Mouse (Mus musculus): Measurements from ENCODE around the gene Hoxb6.

Hoxb6 gene

GRCm38 (mm10) chr11:96332105-96332504 is 39.8 kb downstream of the Hoxb6 start:
- DNase-seq (ENCODE audit: extremely low read depth, insufficient read length, low spot score), result no peak

GRCm38 (mm10) chr11:96332618-96333032 is 40.3 kb downstream of the Hoxb6 start:
- DNase-seq (ENCODE audit: extremely low read depth, insufficient read length, low spot score), result no peak

DNA sequence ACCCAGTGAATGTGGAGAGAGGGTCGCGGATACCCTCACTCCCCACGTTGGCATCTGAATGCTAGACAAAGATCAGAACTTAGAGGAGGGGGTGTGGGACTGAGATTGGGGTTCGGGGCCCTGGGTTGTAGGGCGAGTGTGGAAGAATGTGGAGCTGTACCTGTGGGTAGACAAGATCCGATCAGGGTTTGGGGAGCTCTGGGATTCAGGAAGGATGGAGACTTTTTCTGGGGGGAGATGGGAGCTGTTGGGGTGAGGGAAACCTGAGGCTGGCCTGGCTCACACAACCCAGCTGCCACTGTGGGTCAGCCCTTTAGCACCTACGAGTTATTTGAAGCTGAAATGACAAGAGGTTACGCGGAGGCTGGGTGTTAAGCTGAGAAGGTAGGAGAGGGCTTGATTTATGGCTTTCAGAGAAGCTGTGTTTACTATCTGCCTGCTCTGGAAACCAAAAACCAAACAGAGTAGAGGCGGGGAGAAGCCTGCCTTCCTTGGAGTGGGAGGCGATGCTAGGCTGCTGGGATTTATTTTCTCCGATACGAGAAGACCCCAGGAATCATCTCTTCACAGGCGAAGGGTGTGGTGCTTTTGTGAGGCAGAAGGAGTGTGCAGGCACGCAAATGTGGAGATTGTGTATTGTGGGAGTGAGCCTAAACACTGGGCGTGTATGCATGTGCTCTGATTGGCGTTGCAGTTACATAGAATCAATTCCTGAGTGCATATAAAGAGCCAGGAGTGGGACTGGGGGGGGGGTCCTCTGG is 41.1 kb downstream of the Hoxb6 start:
- DNase-seq (ENCODE audit: extremely low read depth, insufficient read length, low spot score), result no peak

GRCm38 (mm10) chr11:96334002-96334364 is 41.7 kb downstream of the Hoxb6 start:
- no peak for DNase-seq (ENCODE audit: extremely low read depth, insufficient read length, low spot score)

GRCm38 (mm10) chr11:96334998-96335397 is 42.7 kb downstream of the Hoxb6 start:
- DNase-seq (ENCODE audit: extremely low read depth, insufficient read length, low spot score), result no peak

GRCm38 (mm10) chr11:96336597-96336996 is 44.3 kb downstream of the Hoxb6 start:
- DNase-seq (ENCODE audit: extremely low read depth, insufficient read length, low spot score), result no peak

DNA sequence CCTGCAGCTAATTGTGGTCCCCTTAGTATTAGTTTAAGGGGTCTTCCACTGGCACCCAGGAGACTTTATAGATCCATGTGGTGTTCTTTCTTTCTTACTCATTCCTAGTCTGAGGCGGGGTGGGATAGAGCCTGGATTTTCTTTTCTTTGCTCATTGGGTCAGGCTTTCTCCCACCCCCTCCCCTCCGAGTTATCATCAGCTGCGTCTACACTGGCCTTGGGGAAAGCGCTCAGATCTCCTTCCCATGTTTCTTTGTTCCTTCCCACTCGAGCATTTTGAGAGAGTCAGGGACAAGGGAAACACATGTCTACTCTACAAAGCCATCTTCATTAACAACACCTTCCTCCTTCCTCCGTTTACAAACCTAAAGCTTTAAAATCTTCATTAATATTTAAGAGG is 44.8 kb downstream of the Hoxb6 start:
- no peak for DNase-seq (ENCODE audit: extremely low read depth, insufficient read length, low spot score)

DNA sequence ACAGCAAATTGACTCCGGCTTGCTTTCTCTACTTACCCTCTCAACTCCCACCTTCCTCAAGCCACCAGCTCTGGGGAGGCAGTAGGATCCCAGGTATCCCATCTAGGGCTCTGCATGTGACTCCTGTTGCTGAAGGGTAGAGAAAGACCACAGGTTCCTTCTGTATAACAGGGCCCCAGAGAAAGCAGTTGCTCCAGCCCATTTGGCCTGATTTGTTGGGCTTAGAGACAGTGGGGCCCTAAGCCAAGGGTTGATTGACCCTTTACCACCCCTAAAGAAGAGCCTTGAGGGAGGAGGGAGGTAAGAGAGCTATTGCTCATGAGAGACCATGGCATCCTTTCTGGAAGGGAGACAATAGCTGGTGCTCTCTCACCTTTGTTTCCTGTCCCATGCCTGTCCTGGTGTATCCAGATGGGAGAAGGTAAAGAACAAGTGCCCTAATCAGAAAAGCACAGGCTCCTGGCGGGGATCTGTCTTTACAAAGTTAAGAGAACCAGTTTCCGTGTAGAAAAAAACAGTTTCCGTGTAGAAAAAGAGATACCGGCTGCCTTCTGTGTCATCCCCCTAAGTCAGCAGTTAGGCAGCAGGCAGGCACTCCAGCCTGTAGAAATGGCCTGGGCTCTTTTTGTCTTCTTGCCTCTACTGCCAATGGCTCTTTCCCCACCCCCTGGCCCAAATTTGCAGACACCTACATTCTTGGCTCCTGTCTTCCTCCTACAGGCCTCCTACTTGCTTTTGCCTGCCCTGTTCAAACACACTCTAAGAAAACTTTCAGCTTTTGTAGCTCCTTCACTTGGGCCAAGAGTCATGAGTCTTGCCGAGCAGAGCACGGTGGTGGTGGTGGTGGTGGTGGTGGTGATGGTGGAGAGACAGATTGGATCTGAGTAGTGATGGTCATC is 46.9 kb downstream of the Hoxb6 start:
- DNase-seq (ENCODE audit: extremely low read depth, insufficient read length, low spot score), result no peak

DNA sequence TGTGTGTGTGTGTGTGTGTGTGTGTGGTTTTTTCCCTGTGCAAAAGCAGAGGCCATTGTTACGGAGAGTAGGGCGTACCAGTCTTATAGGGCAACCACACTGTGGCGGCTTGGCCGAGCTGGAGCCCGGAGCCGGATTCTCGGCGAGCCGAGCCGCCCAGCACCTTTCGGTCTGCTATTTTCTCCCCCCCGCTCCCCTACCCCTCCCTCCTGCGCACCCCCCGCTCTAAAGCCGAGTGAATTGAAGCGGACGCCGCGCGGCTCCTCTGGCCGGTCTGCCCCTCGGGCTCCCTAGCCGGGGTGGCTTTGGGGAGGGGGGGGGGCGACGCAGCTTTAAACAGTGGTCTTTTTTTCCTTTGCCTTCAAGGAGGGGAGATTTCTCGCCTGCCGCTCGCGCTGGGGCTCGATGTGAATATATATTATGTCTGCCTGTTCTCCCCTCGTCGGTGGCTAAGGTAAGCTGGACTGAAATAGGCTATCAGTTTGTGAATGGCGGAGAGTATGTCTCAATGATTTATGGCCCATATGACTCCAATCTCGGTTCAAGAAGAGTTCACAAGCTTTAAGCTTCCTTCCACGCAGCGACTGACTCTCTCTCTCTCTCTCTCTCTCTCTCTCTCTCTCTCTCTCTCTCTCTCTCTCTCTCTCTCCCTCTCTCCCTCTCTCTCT is 48.6 kb downstream of the Hoxb6 start:
- no peak for DNase-seq (ENCODE audit: extremely low read depth, insufficient read length, low spot score)

- no peak for DNase-seq (ENCODE audit: extremely low read depth, insufficient read length, low spot score)
Measured at GRCm38 (mm10) chr11:96341701-96342575, 49.7 kb downstream of the Hoxb6 start.

- DNase-seq (ENCODE audit: extremely low read depth, insufficient read length, low spot score), result no peak
Measured at GRCm38 (mm10) chr11:96342576-96342930, 50.3 kb downstream of the Hoxb6 start.

GRCm38 (mm10) chr11:96343206-96343745 is 51.0 kb downstream of the Hoxb6 start:
- DNase-seq (ENCODE audit: extremely low read depth, insufficient read length, low spot score), result no peak

DNA sequence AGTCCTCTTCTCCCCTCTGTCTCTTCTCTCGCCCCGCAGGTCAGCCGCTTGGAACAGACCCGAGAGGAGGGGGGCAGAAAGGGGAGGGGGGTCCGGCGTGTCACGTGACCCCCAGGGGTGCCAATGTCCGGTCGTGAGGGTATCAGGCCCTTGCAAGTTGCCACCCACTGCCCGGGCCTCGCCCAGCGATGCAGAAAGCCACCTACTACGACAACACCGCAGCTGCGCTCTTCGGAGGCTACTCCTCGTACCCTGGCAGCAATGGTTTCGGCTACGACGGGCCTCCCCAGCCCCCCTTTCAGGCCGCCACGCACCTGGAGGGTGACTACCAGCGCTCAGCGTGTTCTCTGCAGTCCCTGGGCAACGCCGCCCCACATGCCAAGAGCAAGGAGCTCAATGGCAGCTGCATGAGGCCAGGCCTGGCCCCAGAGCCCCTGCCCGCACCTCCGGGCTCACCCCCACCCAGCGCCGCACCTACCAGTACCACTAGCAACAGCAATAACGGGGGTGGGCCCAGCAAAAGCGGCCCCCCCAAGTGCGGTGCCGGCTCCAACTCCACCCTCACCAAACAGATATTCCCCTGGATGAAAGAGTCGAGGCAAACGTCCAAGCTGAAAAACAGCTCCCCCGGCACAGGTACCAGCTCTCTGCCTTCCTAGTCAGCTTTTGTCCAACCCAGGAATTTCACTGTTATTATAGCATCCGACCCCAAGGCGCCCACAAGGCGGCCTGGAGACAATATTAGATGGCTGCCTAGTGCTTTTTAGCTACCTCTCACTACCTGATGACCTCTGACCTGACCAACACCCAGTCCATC is 52.0 kb downstream of the Hoxb6 start:
- DNase-seq (ENCODE audit: extremely low read depth, insufficient read length, low spot score), result no peak

DNA sequence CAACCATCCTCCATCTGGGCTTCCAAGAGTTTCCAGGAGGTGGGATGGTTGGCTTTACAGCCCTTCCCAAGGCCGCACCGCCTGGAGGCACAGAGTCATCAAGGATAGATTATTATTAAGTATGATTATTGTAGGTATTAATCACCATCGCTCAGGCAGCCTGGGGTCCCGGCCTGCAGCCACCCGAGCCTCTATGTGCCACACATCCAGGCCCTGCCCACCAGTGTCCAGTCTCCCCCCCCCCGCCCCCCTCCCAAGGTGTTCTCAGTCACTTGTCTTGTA is 52.5 kb downstream of the Hoxb6 start:
- no peak for DNase-seq (ENCODE audit: extremely low read depth, insufficient read length, low spot score)

DNA sequence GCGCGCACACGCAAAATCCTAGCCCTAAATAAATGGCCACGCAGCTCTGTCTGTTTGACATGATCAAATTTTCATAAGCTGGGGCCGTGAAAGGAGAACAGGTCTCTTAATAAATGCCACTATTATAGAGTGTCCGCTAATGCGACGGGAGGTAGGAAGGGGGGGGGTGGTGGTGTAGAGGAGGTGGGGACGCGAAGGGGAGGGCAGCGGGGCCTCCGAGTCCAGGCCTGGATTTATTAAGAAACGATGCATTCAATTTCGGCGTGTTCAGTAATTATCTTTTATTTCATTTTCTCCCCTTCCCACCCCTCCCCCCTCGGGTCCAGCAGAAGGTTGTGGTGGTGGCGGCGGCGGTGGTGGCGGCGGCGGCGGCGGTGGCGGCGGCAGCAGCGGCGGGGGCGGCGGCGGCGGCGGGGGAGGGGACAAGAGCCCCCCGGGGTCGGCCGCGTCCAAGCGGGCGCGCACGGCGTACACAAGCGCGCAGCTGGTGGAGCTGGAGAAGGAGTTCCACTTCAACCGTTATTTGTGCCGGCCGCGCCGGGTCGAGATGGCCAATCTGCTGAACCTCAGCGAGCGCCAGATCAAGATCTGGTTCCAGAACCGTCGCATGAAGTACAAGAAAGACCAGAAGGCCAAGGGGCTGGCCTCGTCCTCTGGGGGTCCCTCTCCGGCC is 53.1 kb downstream of the Hoxb6 start:
- DNase-seq (ENCODE audit: extremely low read depth, insufficient read length, low spot score), result no peak

DNA sequence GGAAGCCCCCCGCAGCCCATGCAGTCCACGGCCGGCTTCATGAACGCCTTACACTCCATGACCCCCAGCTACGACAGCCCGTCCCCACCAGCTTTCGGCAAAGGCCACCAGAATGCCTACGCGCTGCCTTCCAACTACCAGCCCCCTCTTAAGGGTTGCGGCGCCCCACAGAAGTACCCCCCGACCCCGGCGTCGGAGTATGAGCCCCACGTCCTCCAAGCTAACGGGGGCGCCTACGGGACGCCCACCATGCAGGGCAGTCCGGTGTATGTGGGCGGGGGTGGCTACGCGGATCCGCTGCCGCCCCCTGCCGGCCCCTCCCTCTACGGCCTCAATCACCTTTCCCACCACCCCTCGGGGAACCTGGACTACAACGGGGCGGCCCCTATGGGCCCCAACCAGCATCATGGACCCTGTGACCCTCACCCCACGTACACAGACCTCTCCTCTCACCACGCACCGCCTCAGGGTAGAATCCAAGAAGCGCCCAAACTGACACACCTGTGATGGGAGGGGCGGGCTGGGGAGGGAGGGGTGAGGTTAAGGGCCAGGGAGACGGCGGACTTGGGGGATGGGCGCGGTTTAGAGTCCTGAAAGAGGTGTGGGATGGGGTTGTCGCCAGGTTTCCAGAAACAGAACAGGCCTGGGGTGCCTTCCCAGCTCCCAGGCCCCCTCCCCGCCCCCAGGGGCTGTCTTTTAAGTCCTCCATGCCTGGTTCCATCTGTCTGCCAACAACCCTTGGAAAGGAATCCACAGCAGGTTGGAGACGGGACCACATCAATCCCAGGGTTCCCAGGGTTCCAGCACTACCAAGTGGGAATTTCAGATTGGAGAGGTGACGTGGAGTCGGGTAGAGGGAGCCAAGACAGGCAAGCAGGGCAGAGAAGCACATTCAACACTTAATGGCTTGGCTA is 53.9 kb downstream of the Hoxb6 start:
- DNase-seq (ENCODE audit: extremely low read depth, insufficient read length, low spot score), result no peak

DNA sequence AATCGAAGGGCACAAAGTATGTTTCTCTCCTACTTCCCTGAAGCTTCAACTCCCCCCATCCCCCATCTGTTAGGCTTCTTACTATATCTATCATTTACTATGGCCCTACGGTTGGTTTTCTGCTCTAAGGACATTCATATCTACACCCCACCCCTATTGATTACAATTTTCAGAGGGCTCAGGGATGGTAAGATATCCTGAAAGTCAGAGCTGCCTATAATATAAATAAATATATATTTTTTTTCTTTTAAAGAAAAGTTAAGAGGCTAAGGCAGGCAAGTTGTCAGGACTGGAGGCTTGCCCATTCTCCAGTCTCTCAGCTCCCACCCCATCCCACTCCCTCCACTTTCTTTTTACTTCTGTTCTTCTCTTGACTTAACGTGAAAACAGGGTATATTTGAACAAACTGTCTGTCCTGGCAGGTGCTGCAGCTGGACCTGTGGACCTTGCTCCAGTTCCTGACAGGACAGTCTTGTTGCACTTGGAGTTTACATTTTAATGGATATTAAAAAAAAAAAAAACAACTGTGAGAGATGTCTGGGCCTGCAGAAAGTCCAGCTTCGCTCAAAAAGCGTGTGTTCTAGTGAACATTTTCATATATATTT is 54.7 kb downstream of the Hoxb6 start:
- no peak for DNase-seq (ENCODE audit: extremely low read depth, insufficient read length, low spot score)

- no peak for DNase-seq (ENCODE audit: extremely low read depth, insufficient read length, low spot score)
Measured at GRCm38 (mm10) chr11:96347717-96348116, 55.4 kb downstream of the Hoxb6 start.
